Mouse (Mus musculus): ENCODE data around the gene Serpine1. TPM values are rescaled to one million over a fixed set of nuclear protein-coding genes. Genes with fewer than 3 reads are reported as not detected.

Serpine1 gene
- polyA plus RNA-seq, 1 experiment from 2014 or later, result 0.35 TPM

- no peaks in the 10 kb centered on the region for H3K27me3 ChIP-seq
- H3K4me1 ChIP-seq, result no peaks in the 10 kb centered on the region
- 68% methylated on average over 9 of the region's 9 CpGs for WGBS
- H3K4me3 ChIP-seq, result no peak overlapping the region
- H3K27ac ChIP-seq, result no peak overlapping the region
- no peak for ATAC-seq (ENCODE audit: insufficient number of reproducible peaks, insufficient read depth, low FRiP score, low TSS enrichment, low read depth)
- H3K9me3 ChIP-seq, result no peaks in the 10 kb centered on the region; the same call in 1 of the 2 replicates
- no peaks in the 10 kb centered on the region for H3K36me3 ChIP-seq
- H3K9ac ChIP-seq, result no peak overlapping the region
- no peak overlapping the region for H3K4me2 ChIP-seq
Measured at GRCm38 (mm10) chr5:137093720-137094119, 21.7 kb upstream of the Serpine1 start.

DNA sequence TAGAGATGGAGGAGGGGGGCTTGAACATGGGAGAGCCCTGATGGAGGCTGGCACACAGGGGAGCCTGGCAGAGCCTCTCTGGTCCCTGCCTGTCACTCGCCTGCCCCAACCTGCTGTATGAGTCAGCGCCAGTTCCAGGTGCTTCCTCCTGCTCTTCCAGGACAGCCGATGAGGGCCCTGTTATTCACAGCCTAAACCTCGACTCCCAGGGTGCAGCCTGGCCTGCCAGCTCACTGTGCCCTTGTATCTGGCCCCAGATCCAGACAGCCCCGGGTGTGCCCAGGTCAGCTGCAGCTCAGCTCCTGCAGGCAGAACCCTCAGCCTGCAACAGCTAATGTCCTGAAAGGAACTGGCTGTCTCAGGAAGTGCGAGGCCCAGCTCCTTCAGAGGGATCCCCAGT is 19.5 kb upstream of the Serpine1 start:
- peaks cover 6% of the 10 kb centered on the region; the same call in 1 of the 2 replicates for H3K9me3 ChIP-seq
- no peak overlapping the region for H3K27ac ChIP-seq
- no peak for ATAC-seq (ENCODE audit: insufficient number of reproducible peaks, insufficient read depth, low FRiP score, low TSS enrichment, low read depth)
- H3K4me2 ChIP-seq, result no peak overlapping the region
- no peaks in the 10 kb centered on the region for H3K36me3 ChIP-seq
- H3K9ac ChIP-seq, result 0 out of 2 replicates have a peak overlapping the region, but pooled peaks have one; percentile 41
- no peaks in the 10 kb centered on the region for H3K27me3 ChIP-seq
- no peaks in the 10 kb centered on the region for H3K4me1 ChIP-seq
- WGBS, result 54% methylated on average over 6 of the region's 6 CpGs
- no peak overlapping the region for H3K4me3 ChIP-seq

DNA sequence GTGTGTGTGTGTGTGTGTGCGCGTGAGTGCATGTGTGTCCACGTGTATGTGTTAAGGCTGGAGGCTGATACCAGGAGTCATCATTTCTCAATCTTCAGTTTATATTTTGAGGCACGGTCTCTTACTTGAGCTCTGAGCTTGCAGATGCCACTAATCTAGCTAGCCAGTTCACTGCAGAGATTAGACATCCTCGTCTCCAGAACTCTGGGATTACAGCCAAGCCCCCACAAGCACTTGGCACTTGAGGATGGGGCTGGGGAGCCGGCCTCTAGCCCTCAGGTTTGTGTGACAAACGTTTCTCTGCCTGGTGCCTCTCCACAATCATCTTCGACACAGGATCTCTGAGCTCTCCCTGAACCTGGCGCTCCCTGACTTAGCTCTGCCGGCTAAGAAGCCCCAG is 18.8 kb upstream of the Serpine1 start:
- H3K4me3 ChIP-seq, result no peak overlapping the region
- ATAC-seq (ENCODE audit: insufficient number of reproducible peaks, insufficient read depth, low FRiP score, low TSS enrichment, low read depth), result no peak
- no peak overlapping the region for H3K9ac ChIP-seq
- no peak overlapping the region for H3K4me2 ChIP-seq
- 0 out of 2 replicates have a peak, but pooled peaks cover 6% of the 10 kb centered on the region for H3K9me3 ChIP-seq
- WGBS, result 74% methylated on average over 10 of the region's 10 CpGs
- H3K4me1 ChIP-seq, result no peaks in the 10 kb centered on the region
- no peaks in the 10 kb centered on the region for H3K27me3 ChIP-seq
- no peaks in the 10 kb centered on the region for H3K36me3 ChIP-seq
- no peak overlapping the region for H3K27ac ChIP-seq

DNA sequence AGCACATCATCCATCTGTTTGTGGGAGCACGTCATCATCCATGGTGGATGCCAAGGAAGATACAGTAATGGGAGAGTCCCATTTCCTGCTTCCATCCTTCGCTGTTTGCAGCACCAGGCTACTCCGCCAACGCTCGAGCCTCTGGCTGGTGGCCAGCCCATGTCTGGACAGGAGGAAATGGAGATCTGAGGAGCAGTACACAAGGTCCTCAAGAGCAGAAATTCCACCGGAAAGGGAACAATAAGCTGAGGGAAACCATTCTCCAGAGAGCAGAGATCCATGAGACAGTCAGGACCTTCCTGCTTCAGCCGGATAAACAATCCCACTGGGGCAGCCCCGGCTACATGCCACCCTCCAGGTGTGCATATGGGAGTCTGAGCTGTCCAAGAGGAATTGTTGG is 15.3 kb upstream of the Serpine1 start:
- Histone ChIP-seq H3K27ac (no peak overlapping the region), H3K9ac (no peak overlapping the region)
- 88% methylated on average over 8 of the region's 8 CpGs for WGBS

DNA sequence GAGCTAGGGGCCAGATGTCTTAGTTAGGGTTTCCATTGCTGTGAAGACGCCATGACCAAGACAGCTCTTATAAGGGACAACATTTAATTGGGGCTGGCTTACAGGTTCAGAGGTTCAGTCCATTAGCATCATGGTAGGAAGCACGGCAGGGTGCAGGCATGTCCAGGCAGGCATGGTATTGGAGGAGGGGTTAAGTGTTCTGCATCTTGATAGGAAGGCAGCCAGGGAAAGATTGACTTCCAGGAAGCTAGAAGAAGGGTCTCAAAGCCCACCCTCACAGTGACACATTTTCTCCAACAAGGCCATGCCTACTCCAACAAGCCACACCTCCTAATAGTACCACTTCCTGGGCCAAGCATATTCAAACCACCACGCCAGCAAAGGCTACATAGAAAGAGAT is 13.7 kb upstream of the Serpine1 start:
- Histone ChIP-seq H3K4me3 (no peak overlapping the region), H3K27ac (no peak overlapping the region), H3K27me3 (no peaks in the 10 kb centered on the region), H3K36me3 (no peaks in the 10 kb centered on the region), H3K9me3 (0 out of 2 replicates have a peak, but pooled peaks cover 6% of the 10 kb centered on the region), H3K9ac (no peak overlapping the region), H3K4me1 (no peaks in the 10 kb centered on the region), H3K4me2 (no peak overlapping the region)
- 77% methylated on average over 3 of the region's 3 CpGs for WGBS
- ATAC-seq (ENCODE audit: insufficient number of reproducible peaks, insufficient read depth, low FRiP score, low TSS enrichment, low read depth), result no peak

More for the DNA sequence above, 15.3 kb upstream of the Serpine1 start:
- H3K27me3 ChIP-seq, result no peaks in the 10 kb centered on the region
- no peak overlapping the region for H3K4me2 ChIP-seq
- no peaks in the 10 kb centered on the region for H3K4me1 ChIP-seq
- no peaks in the 10 kb centered on the region for H3K36me3 ChIP-seq
- H3K4me3 ChIP-seq, result no peak overlapping the region
- no peak for ATAC-seq (ENCODE audit: insufficient number of reproducible peaks, insufficient read depth, low FRiP score, low TSS enrichment, low read depth)
- 0 out of 2 replicates have a peak, but pooled peaks cover 6% of the 10 kb centered on the region for H3K9me3 ChIP-seq

DNA sequence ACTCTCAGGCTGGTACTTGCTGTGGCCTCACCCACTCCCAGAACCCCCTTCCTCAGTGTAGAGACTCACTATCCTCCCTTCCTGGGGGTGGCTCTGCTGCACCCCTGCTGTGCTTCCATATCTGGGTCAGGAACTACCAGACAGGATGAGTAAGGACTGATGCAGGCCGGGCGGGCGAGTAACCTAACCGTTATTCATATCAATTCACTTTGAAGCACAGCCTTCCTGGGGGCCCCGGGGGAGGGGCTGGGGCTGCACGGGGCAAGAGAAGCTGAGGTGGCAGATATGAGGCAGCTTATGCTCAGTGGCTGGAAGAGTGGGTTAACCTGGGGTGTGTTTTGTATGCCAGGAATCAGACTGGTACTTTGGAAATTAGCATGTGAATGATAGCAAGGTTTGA is 13.0 kb upstream of the Serpine1 start:
- WGBS, result 85% methylated on average over 6 of the region's 6 CpGs
- Histone ChIP-seq H3K4me3 (no peak overlapping the region), H3K4me1 (no peaks in the 10 kb centered on the region), H3K9me3 (0 out of 2 replicates have a peak, but pooled peaks cover 6% of the 10 kb centered on the region), H3K36me3 (no peaks in the 10 kb centered on the region), H3K4me2 (no peak overlapping the region), H3K27me3 (no peaks in the 10 kb centered on the region), H3K9ac (no peak overlapping the region), H3K27ac (no peak overlapping the region)
- ATAC-seq (ENCODE audit: insufficient number of reproducible peaks, insufficient read depth, low FRiP score, low TSS enrichment, low read depth), result no peak

DNA sequence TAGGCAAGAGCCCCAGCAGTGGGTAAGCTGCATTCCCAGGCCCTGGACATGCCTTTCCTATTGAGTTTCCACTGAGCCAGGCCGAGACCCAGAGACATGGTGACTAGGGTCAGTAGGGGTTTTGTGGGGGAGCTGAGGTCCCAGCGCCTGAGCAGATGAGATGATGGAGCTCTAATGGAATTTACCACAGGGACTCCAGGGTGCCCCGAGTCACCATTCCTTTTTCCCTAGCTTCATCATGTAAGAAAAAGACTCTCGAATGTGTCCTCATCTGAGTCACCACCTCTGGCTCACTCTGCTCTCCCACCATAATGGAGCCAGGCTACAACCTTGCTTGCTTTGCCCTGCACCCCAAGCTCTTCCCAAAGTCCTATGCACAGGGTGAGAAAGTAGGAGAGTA is 11.0 kb upstream of the Serpine1 start:
- H3K9ac ChIP-seq, result no peak overlapping the region
- H3K27ac ChIP-seq, result no peak overlapping the region
- no peak overlapping the region for H3K4me3 ChIP-seq
- H3K36me3 ChIP-seq, result no peaks in the 10 kb centered on the region
- H3K4me1 ChIP-seq, result peaks cover 5% of the 10 kb centered on the region; the same call in 1 of the 2 replicates
- ATAC-seq (ENCODE audit: insufficient number of reproducible peaks, insufficient read depth, low FRiP score, low TSS enrichment, low read depth), result no peak
- 76% methylated on average over 4 of the region's 4 CpGs for WGBS
- H3K4me2 ChIP-seq, result no peak overlapping the region
- no peaks in the 10 kb centered on the region for H3K27me3 ChIP-seq
- H3K9me3 ChIP-seq, result 0 out of 2 replicates have a peak, but pooled peaks cover 2% of the 10 kb centered on the region

DNA sequence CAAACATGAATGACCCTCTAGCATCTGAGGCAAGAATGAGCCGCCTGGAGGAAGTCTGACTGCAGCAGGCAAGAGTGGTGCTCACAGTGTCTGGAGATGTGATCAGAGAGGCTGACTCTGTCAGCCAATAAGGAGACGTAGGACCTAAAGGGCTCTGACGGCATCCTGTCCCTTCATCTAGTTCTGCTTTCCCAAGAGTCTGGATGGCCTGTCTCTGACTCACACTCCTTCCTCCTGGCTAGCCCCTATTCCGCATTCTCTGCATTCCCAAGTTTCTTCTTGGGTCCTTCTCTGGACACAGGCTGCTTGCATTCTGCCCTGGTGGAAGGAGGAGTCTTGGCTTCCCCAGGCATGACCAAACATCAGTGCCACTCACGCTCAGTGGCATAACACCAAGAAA is 7.8 kb upstream of the Serpine1 start:
- Histone ChIP-seq H3K9ac (no peak overlapping the region), H3K4me2 (no peak overlapping the region), H3K4me1 (peaks cover 5% of the 10 kb centered on the region), H3K27ac (no peak overlapping the region), H3K27me3 (no peaks in the 10 kb centered on the region), H3K9me3 (no peaks in the 10 kb centered on the region), H3K36me3 (no peaks in the 10 kb centered on the region), H3K4me3 (no peak overlapping the region)
- ATAC-seq (ENCODE audit: insufficient number of reproducible peaks, insufficient read depth, low FRiP score, low TSS enrichment, low read depth), result no peak
- 50% methylated on average over 5 of the region's 5 CpGs for WGBS

GRCm38 (mm10) chr5:137078616-137079015 is 6.5 kb upstream of the Serpine1 start:
- Histone ChIP-seq H3K4me2 (no peak overlapping the region), H3K4me3 (no peak overlapping the region), H3K9ac (no peak overlapping the region), H3K36me3 (no peaks in the 10 kb centered on the region), H3K4me1 (peaks cover 14% of the 10 kb centered on the region), H3K9me3 (no peaks in the 10 kb centered on the region), H3K27ac (no peak overlapping the region), H3K27me3 (no peaks in the 10 kb centered on the region)
- ATAC-seq (ENCODE audit: insufficient number of reproducible peaks, insufficient read depth, low FRiP score, low TSS enrichment, low read depth), result no peak
- 26% methylated on average over 6 of the region's 6 CpGs for WGBS

GRCm38 (mm10) chr5:137078041-137078440 is 6.0 kb upstream of the Serpine1 start:
- no peak for ATAC-seq (ENCODE audit: insufficient number of reproducible peaks, insufficient read depth, low FRiP score, low TSS enrichment, low read depth)
- WGBS, result 83% methylated on average over 14 of the region's 14 CpGs
- Histone ChIP-seq H3K36me3 (no peaks in the 10 kb centered on the region), H3K27me3 (no peaks in the 10 kb centered on the region), H3K4me2 (no peak overlapping the region), H3K9ac (no peak overlapping the region), H3K4me1 (peaks cover 14% of the 10 kb centered on the region), H3K27ac (no peak overlapping the region), H3K4me3 (no peak overlapping the region), H3K9me3 (no peaks in the 10 kb centered on the region)

DNA sequence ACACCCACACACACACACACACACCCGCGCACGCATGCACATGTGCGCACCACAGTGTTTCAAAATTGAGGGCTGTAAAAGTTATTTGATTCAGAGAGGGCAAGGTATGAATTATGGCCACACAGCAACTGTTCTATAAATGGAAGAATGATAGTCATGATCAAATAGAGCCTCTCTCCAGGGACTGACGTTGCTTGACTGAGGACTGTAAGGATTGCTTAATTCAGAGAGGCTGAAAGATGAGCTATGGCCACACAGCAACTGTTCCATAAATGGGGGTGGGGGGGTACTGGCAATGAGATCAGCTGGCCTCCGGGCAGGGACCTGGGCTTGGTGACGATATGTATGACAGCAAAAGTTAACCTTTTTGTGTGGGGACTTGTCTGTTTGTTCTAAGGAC is 5.1 kb upstream of the Serpine1 start:
- 86% methylated on average over 7 of the region's 7 CpGs for WGBS
- Histone ChIP-seq H3K4me3 (no peak overlapping the region), H3K4me1 (peaks cover 21% of the 10 kb centered on the region)

GRCm38 (mm10) chr5:137076191-137076930 is 4.3 kb upstream of the Serpine1 start:
- H3K4me1 ChIP-seq, result peaks cover 27% of the 10 kb centered on the region
- no peak overlapping the region for H3K4me2 ChIP-seq
- no peak for ATAC-seq (ENCODE audit: insufficient number of reproducible peaks, insufficient read depth, low FRiP score, low TSS enrichment, low read depth)
- H3K36me3 ChIP-seq, result no peaks in the 10 kb centered on the region
- H3K4me3 ChIP-seq, result no peak overlapping the region
- no peak overlapping the region for H3K27ac ChIP-seq
- 41% methylated on average over 12 of the region's 12 CpGs for WGBS
- no peak overlapping the region for H3K9ac ChIP-seq
- H3K27me3 ChIP-seq, result no peaks in the 10 kb centered on the region
- H3K9me3 ChIP-seq, result no peaks in the 10 kb centered on the region

More for the DNA sequence above, 5.1 kb upstream of the Serpine1 start:
- ATAC-seq (ENCODE audit: insufficient number of reproducible peaks, insufficient read depth, low FRiP score, low TSS enrichment, low read depth), result no peak
- no peak overlapping the region for H3K4me2 ChIP-seq
- no peaks in the 10 kb centered on the region for H3K9me3 ChIP-seq
- H3K27me3 ChIP-seq, result no peaks in the 10 kb centered on the region
- H3K9ac ChIP-seq, result no peak overlapping the region
- H3K36me3 ChIP-seq, result no peaks in the 10 kb centered on the region
- no peak overlapping the region for H3K27ac ChIP-seq
